Mouse (Mus musculus) lung, postnatal 0 days (tissue): ENCODE data around the gene Gm3238.
"Not testable (repeated sequence)": the region's sequence is repeated elsewhere in the genome, so short reads cannot be mapped to it uniquely, and the experiment has no call there.

Source experiments
- CTCF ChIP-seq: IDR thresholded peaks from 2 replicates; pipeline ENCODE4 v1.5.1; 2016; ENCODE audit warnings: antibody characterized with exemption, mild to moderate bottlenecking
- EP300 ChIP-seq: IDR thresholded peaks from 2 replicates; pipeline ENCODE4 v1.6.1; 2016; ENCODE audit warnings: antibody characterized with exemption, mild to moderate bottlenecking, control low read depth

DNA sequence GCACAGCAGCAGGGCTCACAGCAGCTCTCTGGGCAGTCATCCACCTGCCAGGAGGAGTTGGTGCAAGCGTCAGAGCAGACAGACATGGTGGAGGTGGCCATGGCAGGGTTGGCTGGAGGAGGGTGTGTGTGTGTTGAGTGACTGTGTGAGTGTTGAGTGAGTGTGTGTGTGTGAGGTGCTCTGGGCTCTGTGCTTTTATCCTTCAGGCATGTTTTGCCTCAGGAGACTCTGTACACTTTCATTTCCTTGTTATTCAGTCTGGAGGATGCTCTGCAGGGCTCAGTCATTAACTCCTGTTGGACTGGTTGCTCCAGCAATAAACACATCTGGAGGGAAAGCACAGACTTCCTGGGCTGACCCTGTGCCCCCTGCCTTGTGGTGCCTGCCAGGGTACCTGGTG lies 19.9 kb downstream of the Gm3238 start, which contains the start of gene Gm9736:
- not testable (repeated sequence) for TF ChIP-seq CTCF, EP300
